Mouse (Mus musculus): ENCODE data around the gene Defb33. TPM values are rescaled to one million over a fixed set of nuclear protein-coding genes. Genes with fewer than 3 reads are reported as not detected.

The Defb33 gene
- polyA plus RNA-seq (2021) = not detected

DNA sequence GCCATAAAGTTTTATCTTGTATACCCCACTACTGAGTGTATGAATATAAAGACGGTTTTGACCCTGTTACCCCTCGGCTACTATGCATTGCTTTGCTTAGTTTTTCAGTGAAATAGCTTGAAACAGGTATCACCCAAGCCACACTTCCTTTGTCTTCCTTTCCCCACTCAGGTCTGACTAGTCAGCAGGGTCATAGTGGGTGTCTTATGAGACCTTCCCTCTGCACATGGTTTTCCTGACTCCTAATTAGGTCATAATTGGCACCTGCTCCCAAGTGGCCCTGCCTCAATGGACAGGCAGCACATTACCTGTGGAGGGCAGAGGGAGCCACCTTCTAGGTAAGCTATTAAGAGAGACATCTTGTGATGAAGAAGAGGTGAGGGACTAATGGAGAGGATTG, at the start of gene Defb33:
Gene Defb33, plus strand, starts transcription at position 301 of the 400 bp plus-strand sequence.
- in situ Hi-C loops (cut with MboI; ENCODE audit: low pct_unique_long_range_greater_than_20kb) = no loop called here

DNA sequence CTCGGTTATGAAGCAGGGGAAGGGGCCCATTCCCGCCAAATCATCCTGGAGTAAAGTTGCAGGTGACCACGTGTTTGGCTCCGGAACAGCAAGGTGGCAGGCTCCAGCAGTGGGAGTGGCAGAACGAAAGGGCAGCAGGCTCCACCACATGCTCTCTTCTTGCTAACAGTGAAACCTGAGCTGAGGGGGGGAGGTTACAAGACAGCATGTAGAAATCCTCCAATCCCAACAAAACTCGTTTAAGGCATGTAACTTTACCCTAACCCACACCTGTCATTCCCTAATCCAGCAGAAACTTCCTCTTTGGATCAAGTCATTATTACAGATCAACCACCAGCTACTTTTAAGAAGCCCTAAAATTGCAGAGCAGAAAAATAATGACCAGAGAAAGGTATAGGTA, 17.9 kb upstream of the Defb33 start:
- TF ChIP-seq CTCF (IDR thresholded peaks at IDR 0.05) = no peak
- POLR2A ChIA-PET = no interaction called here
- H3K27me3 ChIP-seq = no peaks in the 10 kb centered on the region
- ATAC-seq (no peak), DNase-seq (ENCODE audit: low read depth, low spot score) (no peak)
- CTCF ChIA-PET = no interaction called here
- in situ Hi-C loops (cut with MboI; ENCODE audit: low pct_unique_long_range_greater_than_20kb) = no loop called here

More for the DNA sequence above, at the start of gene Defb33:
- DNase-seq (ENCODE audit: low read depth, low spot score) (no peak), ATAC-seq (no peak)
- CTCF ChIA-PET = no interaction called here
- no peak for TF ChIP-seq CTCF (IDR thresholded peaks at IDR 0.05)
- H3K27me3 ChIP-seq = no peaks in the 10 kb centered on the region
- POLR2A ChIA-PET = no interaction called here

DNA sequence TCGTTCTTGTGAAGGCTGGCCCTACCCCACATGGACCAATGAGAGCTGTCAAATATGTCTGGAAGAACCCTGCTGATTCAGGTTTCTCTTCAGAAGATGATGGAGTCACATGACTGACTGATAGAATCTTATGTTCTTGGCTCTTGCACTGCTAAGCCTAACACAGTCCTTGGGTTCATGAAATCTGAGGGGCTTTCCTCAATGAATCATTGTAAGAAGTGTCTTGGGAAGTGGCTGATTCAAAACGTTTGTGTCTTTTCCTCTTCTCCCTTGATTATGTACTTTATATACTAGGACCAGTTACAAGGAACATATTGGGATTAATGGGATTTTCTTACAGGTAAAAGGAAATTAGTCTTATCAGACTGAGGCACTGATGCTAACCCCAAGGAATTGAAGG, 10.1 kb downstream of the Defb33 start, which contains the start of gene Gm15056:
Gene Gm15056, minus strand, starts transcription at position 101 of the 400 bp plus-strand sequence.
- H3K27me3 ChIP-seq = no peaks in the 10 kb centered on the region
- ChIA-PET POLR2A (no interaction called here), CTCF (no interaction called here)
- in situ Hi-C loops (cut with MboI; ENCODE audit: low pct_unique_long_range_greater_than_20kb) = no loop called here
- DNase-seq (ENCODE audit: low read depth, low spot score) (no peak), ATAC-seq (no peak)
- TF ChIP-seq CTCF (IDR thresholded peaks at IDR 0.05) = no peak

DNA sequence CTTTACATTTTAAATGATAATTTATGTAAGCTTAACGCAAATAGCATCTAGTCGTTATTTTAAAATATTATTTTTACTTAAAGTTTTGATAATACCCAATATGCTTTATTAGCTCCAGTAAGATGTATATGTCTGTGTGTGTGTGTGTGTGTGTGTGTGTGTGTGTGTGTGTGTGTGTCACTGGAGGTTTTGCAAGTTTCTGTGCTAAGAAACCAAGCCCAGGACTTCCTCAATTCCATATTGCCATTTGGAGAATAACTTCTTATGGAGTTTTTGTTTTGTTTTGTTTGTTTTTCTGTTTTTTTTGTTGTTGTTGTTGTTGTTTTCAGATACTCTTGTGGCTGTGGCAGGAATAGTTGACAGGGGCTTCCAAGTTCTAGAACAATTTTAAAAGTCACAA, 14.7 kb downstream of the Defb33 start:
- DNase-seq (ENCODE audit: low read depth, low spot score) (no peak), ATAC-seq (no peak)
- no peaks in the 10 kb centered on the region for H3K27me3 ChIP-seq
- POLR2A ChIA-PET = no interaction called here
- CTCF ChIA-PET = interaction anchor here (1.7 kb wide), 1 partner anchor 22 kb away, joined by 3 read pairs; no protein-coding TSS in a partner anchor
- no peak for TF ChIP-seq CTCF (IDR thresholded peaks at IDR 0.05)
- in situ Hi-C loops (cut with MboI; ENCODE audit: low pct_unique_long_range_greater_than_20kb) = no loop called here

DNA sequence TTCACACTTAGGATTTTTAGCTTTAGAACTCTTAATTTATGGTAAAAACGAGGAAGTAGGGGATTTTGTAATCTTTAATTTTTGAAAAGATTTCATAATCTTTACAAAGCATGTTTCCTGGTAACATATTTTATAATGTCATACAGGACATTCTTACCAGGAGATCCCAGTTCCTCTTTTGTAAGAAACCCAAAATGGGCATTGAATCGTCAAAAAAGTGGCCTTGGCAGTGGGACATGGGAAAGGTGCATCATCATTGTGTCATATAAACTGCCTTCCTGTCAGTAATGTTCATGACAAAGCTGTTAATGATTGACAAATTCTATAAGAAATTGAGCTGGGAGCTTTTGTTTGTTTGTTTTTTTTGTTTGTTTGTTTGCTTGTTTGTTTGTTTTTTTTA, 15.8 kb downstream of the Defb33 start:
- no peak for DNase-seq (ENCODE audit: low read depth, low spot score)
- ChIA-PET POLR2A (no interaction called here), CTCF (interaction anchor here (1.7 kb wide), 1 partner anchor 21 kb away, joined by 3 read pairs; no protein-coding TSS in a partner anchor)
- in situ Hi-C loops (cut with MboI; ENCODE audit: low pct_unique_long_range_greater_than_20kb) = no loop called here
- no peaks in the 10 kb centered on the region for H3K27me3 ChIP-seq
- no peak for ATAC-seq
- TF ChIP-seq CTCF (IDR thresholded peaks at IDR 0.05) = no peak

DNA sequence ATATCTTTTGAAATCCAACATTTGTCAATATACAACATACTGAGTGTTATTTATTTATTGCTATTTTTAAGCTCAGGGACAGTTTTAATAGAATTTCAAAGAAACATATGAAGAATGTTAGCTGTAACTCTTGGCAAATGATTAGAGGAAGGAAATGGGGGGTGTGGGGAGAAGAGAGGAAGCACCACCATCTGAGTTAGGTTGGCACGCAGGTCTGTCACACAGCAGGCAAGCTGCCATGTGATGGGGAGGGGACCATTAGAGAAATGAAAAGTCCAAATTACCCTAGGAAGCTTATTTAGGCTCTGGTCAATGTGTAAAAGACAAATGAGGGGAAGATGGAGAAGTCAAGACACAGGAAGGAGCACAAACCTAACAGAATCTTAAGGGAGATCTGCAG, 19.8 kb downstream of the Defb33 start:
- CTCF ChIA-PET = no interaction called here
- ATAC-seq = no peak
- POLR2A ChIA-PET = no interaction called here
- in situ Hi-C loops (cut with MboI; ENCODE audit: low pct_unique_long_range_greater_than_20kb) = no loop called here
- DNase-seq (ENCODE audit: low read depth, low spot score) = no peak
- no peaks in the 10 kb centered on the region for H3K27me3 ChIP-seq
- TF ChIP-seq CTCF (IDR thresholded peaks at IDR 0.05) = no peak

DNA sequence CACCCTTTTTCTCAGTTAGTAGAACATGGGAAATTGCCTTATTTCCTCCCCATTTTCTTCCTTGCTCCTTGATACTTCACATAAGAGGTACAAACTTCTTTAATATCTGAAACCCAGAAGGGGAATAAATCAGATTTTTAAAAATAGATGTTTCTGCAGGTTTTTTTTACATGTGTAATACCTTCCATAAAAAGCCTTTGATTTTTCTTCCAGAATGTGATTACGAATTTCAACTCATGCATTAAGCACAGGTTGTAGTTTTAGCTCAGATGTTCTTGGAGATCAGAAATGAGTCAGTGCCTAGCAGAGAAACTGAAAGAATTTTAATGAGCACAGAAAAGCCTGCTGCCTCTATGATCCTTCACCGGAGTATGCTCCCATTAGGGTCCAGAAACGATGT, 29.5 kb downstream of the Defb33 start, which contains the start of gene Gm6040:
Gene Gm6040, minus strand, starts transcription at position 101 of the 400 bp plus-strand sequence.
- TF ChIP-seq CTCF (IDR thresholded peaks at IDR 0.05) = no peak
- POLR2A ChIA-PET = no interaction called here
- H3K27me3 ChIP-seq = no peaks in the 10 kb centered on the region
- DNase-seq (ENCODE audit: low read depth, low spot score) (no peak), ATAC-seq (no peak)
- CTCF ChIA-PET = no interaction called here
- in situ Hi-C loops (cut with MboI; ENCODE audit: low pct_unique_long_range_greater_than_20kb) = no loop called here

DNA sequence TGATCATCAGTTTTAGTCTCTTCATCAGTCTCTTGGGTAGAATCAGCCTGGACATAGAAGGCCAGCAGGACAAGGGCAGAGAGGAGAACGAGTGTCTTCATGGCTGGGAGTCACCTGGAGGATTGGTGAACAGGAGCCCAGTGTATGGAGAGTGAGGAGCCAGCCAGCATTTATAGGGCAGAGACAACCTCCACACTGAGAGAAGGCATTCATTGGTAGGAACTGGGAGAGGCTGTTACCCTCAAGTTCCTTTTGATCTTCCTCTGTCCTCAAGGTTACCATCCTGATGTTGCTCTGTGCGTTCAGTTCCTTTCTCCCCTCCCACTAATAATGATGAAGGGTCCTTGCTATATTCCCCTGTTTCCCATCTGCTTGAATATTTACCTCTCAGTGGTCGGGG, 52.1 kb downstream of the Defb33 start, which contains the start of gene AY761185:
Gene AY761185, minus strand, starts transcription at position 101 of the 400 bp plus-strand sequence.
- in situ Hi-C loops (cut with MboI; ENCODE audit: low pct_unique_long_range_greater_than_20kb) = no loop called here
- ChIA-PET POLR2A (no interaction called here), CTCF (no interaction called here)
- H3K27me3 ChIP-seq = no peaks in the 10 kb centered on the region
- DNase-seq (ENCODE audit: low read depth, low spot score) (no peak), ATAC-seq (no peak)
- no peak for TF ChIP-seq CTCF (IDR thresholded peaks at IDR 0.05)

Other genes starting within 250 kb of the Defb33 start
- not detected for gene Gm15056, start 10.0 kb downstream of the Defb33 start, polyA plus RNA-seq (2021)
- not detected for gene Gm6040, start 29.4 kb downstream of the Defb33 start, polyA plus RNA-seq (2021)
- not detected for gene AY761185, start 52.0 kb downstream of the Defb33 start, polyA plus RNA-seq (2021)
- not detected for gene Defa21, start 132.9 kb downstream of the Defb33 start, polyA plus RNA-seq (2021)
- gene Defa23, start 162.4 kb downstream of the Defb33 start, polyA plus RNA-seq (2021) = not detected
- not detected for gene Defa35, start 172.4 kb downstream of the Defb33 start, polyA plus RNA-seq (2021)
- gene Defa25, start 191.8 kb downstream of the Defb33 start, polyA plus RNA-seq (2021) = not detected
- not detected for gene Gm14851, start 203.4 kb downstream of the Defb33 start, polyA plus RNA-seq (2021)
- 0.27 TPM for gene Defa30, start 242.0 kb downstream of the Defb33 start, polyA plus RNA-seq (2021)